Mouse (Mus musculus): ENCODE data around the gene Vmn1r126. TPM values are rescaled to one million over a fixed set of nuclear protein-coding genes. Genes with fewer than 3 reads are reported as not detected.
"Not testable (repeated sequence)": the region's sequence is repeated elsewhere in the genome, so short reads cannot be mapped to it uniquely, and the experiment has no call there.

The Vmn1r126 gene
- not detected for total RNA-seq (2021)
- long read RNA-seq, result 0 reads

- DNase-seq (ENCODE audit: low spot score in 2 of 2), result not testable (repeated sequence)
Observed at GRCm38 (mm10) chr7:21301367-21301766, at the start of gene Vmn1r126. TSS of gene Vmn1r126 (minus strand) at chr7:21301467.

GRCm38 (mm10) chr7:21349073-21349472 is 47.8 kb upstream of the Vmn1r126 start, which contains the start of gene Vmn1r128:
TSS of gene Vmn1r128 (plus strand) at chr7:21349373.
- DNase-seq (ENCODE audit: low spot score in 2 of 2), result not testable (repeated sequence)

- DNase-seq (ENCODE audit: low spot score in 2 of 2), result not testable (repeated sequence)
Observed at GRCm38 (mm10) chr7:21319761-21320160, 18.5 kb upstream of the Vmn1r126 start, which contains the start of gene Vmn1r127. TSS of gene Vmn1r127 (minus strand) at chr7:21319861.

- not testable (repeated sequence) for DNase-seq (ENCODE audit: low spot score in 2 of 2)
Observed at GRCm38 (mm10) chr7:21271879-21272278, 29.4 kb downstream of the Vmn1r126 start, which contains the start of gene Vmn1r125. TSS of gene Vmn1r125 (plus strand) at chr7:21272179.

- not testable (repeated sequence) for DNase-seq (ENCODE audit: low spot score in 2 of 2)
Observed at GRCm38 (mm10) chr7:21260517-21260916, 40.8 kb downstream of the Vmn1r126 start, which contains the start of gene Vmn1r124. TSS of gene Vmn1r124 (minus strand) at chr7:21260617.

Other genes with a start within 250 kb of the Vmn1r126 start
- gene Vmn1r120, start 247.7 kb downstream of the Vmn1r126 start, total RNA-seq (2021), result not detected
- gene Vmn1r121, start 203.0 kb downstream of the Vmn1r126 start, total RNA-seq (2021), result not detected
- gene Vmn1r122, start 167.3 kb downstream of the Vmn1r126 start, total RNA-seq (2021), result not detected
- not detected for gene Vmn1r123, start 139.3 kb downstream of the Vmn1r126 start, total RNA-seq (2021)
- not detected for gene Gm5157, start 111.0 kb downstream of the Vmn1r126 start, total RNA-seq (2021)
- gene Vmn1r124, start 40.9 kb downstream of the Vmn1r126 start, total RNA-seq (2021), result not detected
- gene Vmn1r125, start 29.3 kb downstream of the Vmn1r126 start, total RNA-seq (2021), result not detected
- gene Vmn1r127, start 18.4 kb upstream of the Vmn1r126 start, total RNA-seq (2021), result not detected
- not detected for gene Vmn1r128, start 47.9 kb upstream of the Vmn1r126 start, total RNA-seq (2021)
- gene Vmn1r129, start 59.8 kb upstream of the Vmn1r126 start, total RNA-seq (2021), result not detected
- not detected for gene Gm6882, start 131.3 kb upstream of the Vmn1r126 start, total RNA-seq (2021)
- not detected for gene Vmn1r130, start 210.3 kb upstream of the Vmn1r126 start, total RNA-seq (2021)
- not detected for gene Vmn1r131, start 244.6 kb upstream of the Vmn1r126 start, total RNA-seq (2021)

Data from layer of hippocampus, adult 18-20 months (tissue).